Mouse (Mus musculus): ENCODE measurements at regions not wholly inside any gene's neighbourhood (a gene's known extent, or its start where the extent isn't known, plus 50 kb on each side); places are given as distances from the start of the nearest gene placed in this dataset.

- peak; percentile 88 for DNase-seq (ENCODE audit: low read depth, low spot score)
Observed at GRCm38 (mm10) chr16:77400276-77400891, 201.5 kb downstream of the Gm11146 start.

DNA sequence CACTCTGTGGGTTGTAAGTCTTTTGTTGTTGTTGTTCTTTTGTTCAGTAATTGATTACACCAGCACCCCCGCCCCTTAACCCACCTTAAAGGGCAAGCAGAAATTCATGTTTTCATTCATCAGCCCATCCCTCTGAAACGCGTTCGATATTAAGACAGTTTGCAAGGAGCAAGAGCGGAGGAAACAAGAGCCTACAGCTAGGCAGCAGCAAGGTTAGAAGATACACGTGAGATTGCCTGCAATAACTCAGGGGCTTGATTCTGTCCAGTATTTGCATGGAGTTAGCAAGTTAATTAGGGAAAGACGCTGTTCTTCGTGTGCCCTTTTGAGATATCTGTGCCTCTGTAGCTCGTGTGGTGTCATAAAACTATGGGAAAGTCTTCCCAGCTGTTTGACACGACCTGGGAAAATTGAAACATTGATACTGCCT lies 202.0 kb downstream of the Gm11146 start:
- DNase-seq (ENCODE audit: low read depth, low spot score) = peak; percentile 20

GRCm38 (mm10) chr16:77394054-77394716 lies 207.7 kb downstream of the Gm11146 start:
- peak; percentile 11 for DNase-seq (ENCODE audit: low read depth, low spot score)

DNA sequence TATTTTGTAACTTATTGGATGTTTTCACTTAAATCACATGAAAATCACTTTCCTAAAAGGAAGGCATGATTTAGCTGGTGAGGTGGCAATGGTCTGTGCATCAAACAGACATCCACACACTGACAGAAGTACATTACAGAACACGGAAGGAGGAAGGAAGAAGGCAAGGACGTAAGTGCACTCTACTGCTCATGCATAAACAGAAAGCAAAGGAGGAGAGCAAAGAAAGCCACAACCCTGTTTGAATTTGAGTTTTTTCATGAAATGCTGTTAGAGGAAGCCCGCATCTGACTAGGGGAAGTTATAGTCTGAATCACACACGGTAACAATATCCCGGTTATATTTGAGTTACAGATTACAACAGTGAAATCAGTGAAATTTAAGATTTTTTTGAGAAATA lies 208.4 kb downstream of the Gm11146 start:
- no peak for DNase-seq (ENCODE audit: low read depth, low spot score)

DNA sequence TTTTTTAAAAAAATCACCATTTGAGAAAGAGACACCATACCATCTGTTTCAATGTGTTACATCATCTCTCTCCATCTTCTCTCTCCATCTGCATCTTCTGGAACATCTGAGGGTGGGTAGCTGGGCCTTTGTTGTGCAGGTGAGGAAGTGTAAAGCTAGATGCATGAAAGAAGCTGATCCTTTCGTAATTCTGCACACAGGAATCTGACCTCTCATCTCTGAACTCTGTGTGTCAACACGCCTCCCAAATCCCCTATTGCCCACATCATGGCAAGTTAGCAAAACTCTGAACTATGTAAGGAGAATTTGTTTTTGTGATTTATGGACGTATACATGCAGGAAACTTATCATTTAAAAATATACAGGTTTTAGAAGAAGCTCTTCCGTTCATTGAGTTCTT lies 209.7 kb downstream of the Gm11146 start:
- DNase-seq (ENCODE audit: low read depth, low spot score) = no peak

- DNase-seq (ENCODE audit: low read depth, low spot score) = no peak
Observed at GRCm38 (mm10) chr16:77384021-77384729, 217.7 kb downstream of the Gm11146 start.

DNA sequence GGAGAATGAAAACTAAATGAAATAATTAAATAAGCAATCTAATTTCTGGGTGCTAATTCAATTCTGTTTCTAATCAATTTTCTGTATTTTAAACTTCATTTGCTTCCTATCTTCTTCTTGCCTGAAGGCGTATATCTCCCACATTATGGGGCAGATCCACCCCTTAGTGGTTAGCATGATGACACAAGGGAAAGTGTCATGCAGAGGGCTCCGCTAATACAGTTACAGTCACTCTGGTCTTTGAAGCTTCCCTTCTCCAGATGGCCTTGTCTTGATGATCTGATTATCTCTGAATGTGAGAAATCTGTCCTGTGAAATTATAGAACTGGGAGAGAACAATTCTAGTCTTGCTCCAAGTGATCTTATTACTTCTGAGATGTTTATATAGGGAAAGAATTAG lies 219.1 kb downstream of the Gm11146 start:
- DNase-seq (ENCODE audit: low read depth, low spot score) = no peak

DNA sequence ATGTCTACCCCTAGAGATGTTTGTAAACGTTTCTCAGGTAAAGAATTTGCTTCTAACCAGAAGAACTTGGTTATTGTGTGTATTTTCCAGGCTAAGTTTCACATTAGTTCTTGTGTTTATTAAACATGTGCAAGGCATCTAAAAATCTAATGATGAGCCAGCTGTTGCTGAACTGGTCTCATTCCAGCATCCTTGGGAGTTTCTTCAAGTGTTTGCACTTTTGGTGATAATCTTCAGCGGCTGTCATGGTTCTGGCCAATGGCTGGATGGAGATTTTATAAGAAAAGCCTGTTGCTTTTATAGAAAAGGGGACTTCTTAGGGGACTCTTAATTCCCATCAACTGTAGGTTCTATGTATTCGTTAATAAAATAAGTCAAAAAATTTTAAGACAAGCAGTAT lies 229.1 kb downstream of the Gm11146 start:
- no peak for DNase-seq (ENCODE audit: low read depth, low spot score)

- DNase-seq (ENCODE audit: low read depth, low spot score) = no peak
Observed at GRCm38 (mm10) chr16:77369810-77370209, 232.1 kb downstream of the Gm11146 start.

- DNase-seq (ENCODE audit: low read depth, low spot score) = no peak
Observed at GRCm38 (mm10) chr16:77365254-77365653, 236.6 kb downstream of the Gm11146 start.

GRCm38 (mm10) chr16:77364439-77364838 lies 237.5 kb downstream of the Gm11146 start:
- DNase-seq (ENCODE audit: low read depth, low spot score) = no peak

- peak; percentile 1 for DNase-seq (ENCODE audit: low read depth, low spot score)
Observed at GRCm38 (mm10) chr16:77359190-77359589, 242.7 kb downstream of the Gm11146 start.

- DNase-seq (ENCODE audit: low read depth, low spot score) = no peak
Observed at GRCm38 (mm10) chr16:77355260-77355659, 246.6 kb downstream of the Gm11146 start.

DNA sequence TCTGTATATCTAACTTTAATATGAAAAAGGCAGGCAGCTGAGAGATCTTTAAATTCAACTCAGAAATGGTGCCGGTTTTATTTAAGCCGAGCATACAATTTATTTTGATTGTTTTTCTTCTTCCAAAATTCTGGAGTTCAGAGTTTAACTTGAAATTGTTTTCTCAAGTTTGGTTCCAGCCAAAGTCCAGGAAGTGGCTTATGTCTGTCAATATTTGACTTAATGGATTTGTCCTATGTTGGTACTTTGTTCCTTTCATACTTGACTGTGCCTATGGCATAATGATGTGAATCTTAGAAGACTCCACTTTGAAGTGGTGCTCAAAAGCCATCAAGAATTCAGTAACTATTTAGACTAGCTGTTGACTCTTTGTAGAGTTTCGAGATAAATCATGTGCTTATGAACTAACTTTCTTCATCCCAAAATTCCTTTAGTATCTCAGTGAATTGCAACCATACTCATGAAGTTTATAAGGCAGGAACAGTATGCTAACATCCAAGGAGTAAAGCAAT lies 247.6 kb downstream of the Gm11146 start:
- no peak for DNase-seq (ENCODE audit: low read depth, low spot score)

DNA sequence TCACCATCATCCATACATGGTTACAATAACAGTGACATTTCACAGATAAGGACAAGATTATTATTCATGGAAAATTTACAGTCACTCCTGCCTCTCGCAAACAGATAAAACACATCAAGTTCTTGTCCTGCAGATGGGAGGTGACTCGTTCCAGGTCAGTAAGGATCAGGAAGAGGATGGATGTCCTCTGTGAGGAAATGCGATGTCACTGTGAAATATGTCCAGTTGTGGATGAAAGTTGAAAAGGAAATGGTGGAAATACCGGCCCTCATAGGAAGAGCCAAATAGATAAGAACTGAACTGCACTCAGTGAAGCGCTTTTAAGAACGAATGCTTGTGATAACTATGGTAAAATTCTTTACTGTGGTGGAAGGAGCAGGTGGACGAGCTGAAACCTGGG lies 255.8 kb downstream of the Gm11146 start:
- no peak for DNase-seq (ENCODE audit: low read depth, low spot score)

- no peak for DNase-seq (ENCODE audit: low read depth, low spot score)
Observed at GRCm38 (mm10) chr16:77332285-77332684, 269.6 kb downstream of the Gm11146 start.

- DNase-seq (ENCODE audit: low read depth, low spot score) = peak; percentile 2
Observed at GRCm38 (mm10) chr16:77330996-77331395, 270.9 kb downstream of the Gm11146 start.

DNA sequence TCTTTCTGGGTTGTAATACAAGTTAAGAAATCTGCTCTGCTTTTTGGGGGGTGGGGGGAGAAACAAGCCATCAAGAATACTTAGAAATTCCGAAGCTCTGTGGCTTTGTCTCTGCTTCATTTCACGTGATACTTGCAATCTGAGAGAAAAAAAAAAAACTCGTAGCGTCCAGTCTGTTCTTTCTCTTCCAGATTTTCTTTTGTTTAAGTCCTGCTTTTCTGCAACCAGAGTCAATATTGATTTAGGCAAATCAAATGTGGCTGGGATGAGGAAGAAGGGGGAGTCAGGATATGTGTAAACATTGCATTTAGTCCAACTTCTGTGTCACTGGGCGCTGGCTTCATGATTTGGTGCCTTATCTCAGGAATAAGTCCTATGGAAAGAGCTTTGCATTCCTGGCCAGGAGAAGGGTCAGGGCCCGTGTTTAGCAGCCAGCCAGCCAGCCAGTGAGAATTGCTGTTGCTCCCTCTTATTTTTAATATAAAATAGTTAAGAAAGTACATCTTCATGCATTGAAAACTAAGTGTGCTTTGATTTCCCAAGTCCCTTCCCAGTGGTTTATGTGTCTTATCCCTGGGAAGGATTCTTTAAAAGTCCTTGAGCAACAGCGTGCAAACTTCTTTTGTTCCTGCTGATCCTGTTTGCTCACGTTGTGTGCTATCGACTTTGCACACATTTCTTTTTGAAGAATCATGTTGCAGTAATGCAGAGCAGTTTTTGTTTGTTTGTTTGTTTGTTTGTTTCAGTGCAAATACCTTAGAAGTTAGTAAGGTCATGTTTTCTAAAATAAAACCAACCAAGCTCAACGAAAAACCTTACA lies 272.0 kb downstream of the Gm11146 start:
- DNase-seq (ENCODE audit: low read depth, low spot score) = no peak

- peak; percentile 14 for DNase-seq (ENCODE audit: low read depth, low spot score)
Observed at GRCm38 (mm10) chr16:77329160-77329691, 272.7 kb downstream of the Gm11146 start.

DNA sequence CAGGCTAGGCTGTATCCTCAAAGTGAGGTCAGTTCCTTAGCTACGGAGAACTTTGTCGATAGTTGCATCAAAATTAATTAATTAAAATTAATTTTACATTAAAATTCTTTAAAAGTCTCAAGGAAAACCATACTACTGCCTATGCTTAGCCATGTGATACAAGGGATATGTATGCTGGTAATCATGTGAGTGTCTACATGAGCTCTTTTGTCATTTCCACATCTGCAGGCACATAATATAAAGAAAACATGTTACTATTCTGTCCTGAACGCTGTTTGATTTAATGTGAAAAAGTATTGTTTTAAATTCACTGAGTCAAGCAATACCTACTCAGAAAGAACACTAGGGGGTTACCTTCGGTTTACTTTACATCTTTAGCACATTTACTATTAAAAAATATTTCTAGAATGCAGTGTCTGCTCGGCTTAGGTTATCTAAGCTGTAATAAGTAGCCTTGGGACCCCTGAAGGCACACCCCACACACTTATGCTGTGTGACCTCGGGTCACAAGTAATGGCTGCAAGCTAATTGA lies 273.2 kb downstream of the Gm11146 start:
- DNase-seq (ENCODE audit: low read depth, low spot score) = no peak

DNA sequence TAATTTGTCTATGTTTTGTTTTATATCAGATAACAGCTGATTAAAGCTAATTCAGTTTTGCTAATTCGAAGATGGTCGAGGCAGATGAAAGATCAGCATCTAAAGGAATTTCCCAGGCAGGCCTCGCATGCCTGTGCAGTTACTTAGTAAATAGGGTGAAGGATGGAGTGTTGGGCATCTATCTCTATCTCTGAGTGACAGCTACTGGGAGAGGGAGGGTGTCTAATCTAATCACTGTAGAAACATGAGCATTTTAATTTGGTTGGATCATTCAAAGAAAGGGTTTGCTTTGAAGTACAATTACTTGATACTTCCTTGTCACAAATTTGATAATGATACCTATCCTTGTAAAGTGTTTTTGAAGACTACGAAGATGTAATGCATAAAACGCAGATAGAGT lies 273.8 kb downstream of the Gm11146 start:
- no peak for DNase-seq (ENCODE audit: low read depth, low spot score)

Measured in ZHBTc4 (cell line).